Mouse (Mus musculus) B cell, adult 62 days (primary cell): ENCODE results near the gene Asb16. TPM values are rescaled to one million over a fixed set of nuclear protein-coding genes. Genes with fewer than 3 reads are reported as not detected.

Source experiments
- total RNA-seq: library from RNA; stranded (reverse); gene quantifications from 4 replicates; pipeline ENCODE4 v1.2.4, GENCODE M21; 2023

Asb16 gene
- total RNA-seq, result not detected in 4 replicates

GRCm38 (mm10) chr11:102268520-102269244, at the start of gene Asb16:
Gene Asb16, plus strand, starts transcription at chr11:102268743.

GRCm38 (mm10) chr11:102230006-102230741, 38.4 kb upstream of the Asb16 start, which contains the start of gene Hdac5:
Gene Hdac5, minus strand, starts transcription at chr11:102230166.

DNA sequence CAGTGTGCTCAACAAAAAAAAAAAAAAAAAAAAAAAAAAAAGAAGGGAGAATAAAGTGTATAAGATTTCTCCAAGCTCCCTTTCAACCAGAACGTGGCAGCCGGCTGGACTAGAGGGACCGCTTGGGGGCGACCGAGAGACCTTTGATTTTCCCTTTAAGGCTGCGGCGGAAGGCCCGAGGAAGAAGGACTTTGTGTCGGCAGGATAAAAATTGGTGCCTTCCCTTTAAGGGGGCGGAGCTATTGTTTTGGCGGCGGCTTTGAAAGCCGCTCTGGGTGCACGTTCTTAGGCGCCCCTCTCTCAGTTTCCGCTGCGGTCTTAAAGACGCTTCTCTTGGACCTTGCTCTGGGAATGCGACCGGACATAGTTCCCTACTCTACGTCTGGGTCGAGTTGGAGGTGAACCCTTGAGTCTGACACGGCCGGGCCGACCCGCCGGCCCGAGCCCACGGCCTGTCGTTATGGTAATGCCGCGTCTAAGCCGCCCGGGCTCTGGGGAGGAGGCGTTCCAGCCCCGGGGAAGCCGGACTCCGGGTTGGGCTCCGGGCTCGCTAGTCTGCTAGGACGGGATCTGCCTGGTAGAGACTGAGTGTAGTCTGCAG, 19.8 kb upstream of the Asb16 start, which contains the start of gene BC030867:
Gene BC030867 (plus strand): TSS at position 253 of the 601 bp plus-strand sequence.

GRCm38 (mm10) chr11:102284501-102285094, 16.1 kb downstream of the Asb16 start, which contains the start of gene Tmub2:
Gene Tmub2, plus strand, starts transcription at chr11:102284931.

GRCm38 (mm10) chr11:102296491-102297472, 28.2 kb downstream of the Asb16 start, which contains the start of gene Atxn7l3:
Gene Atxn7l3, minus strand, starts transcription at chr11:102296631.

GRCm38 (mm10) chr11:102319410-102319792, 50.9 kb downstream of the Asb16 start, which contains the start of gene Ubtf:
Gene Ubtf, minus strand, starts transcription at chr11:102319742.

Other genes starting within 250 kb of the Asb16 start
- not detected in 4 replicates for gene Mpp3, start 240.3 kb upstream of the Asb16 start, total RNA-seq
- gene Cd300lg, start 227.2 kb upstream of the Asb16 start, total RNA-seq, result 0.33 TPM in 1 of 4 replicates, not detected in the others
- not detected in 4 replicates for gene Mpp2, start 180.2 kb upstream of the Asb16 start, total RNA-seq
- not detected in 4 replicates for gene Ppy, start 167.4 kb upstream of the Asb16 start, total RNA-seq
- gene Pyy, start 160.9 kb upstream of the Asb16 start, total RNA-seq, result not detected in 4 replicates
- gene Nags, start 123.2 kb upstream of the Asb16 start, total RNA-seq, result not detected in 4 replicates
- gene Tmem101, start 112.3 kb upstream of the Asb16 start, total RNA-seq, result 6.5 to 9.5 TPM (median 6.8 TPM) in 4 replicates
- 55.4 to 61.7 TPM (median 58.0 TPM) in 4 replicates for gene Lsm12, start 83.4 kb upstream of the Asb16 start, total RNA-seq
- 46.3 to 53.9 TPM (median 49.4 TPM) in 4 replicates for gene G6pc3, start 79.1 kb upstream of the Asb16 start, total RNA-seq
- 128 to 150 TPM (median 136 TPM) in 4 replicates for gene Hdac5, start 38.6 kb upstream of the Asb16 start, total RNA-seq
- gene BC030867, start 19.9 kb upstream of the Asb16 start, total RNA-seq, result 1.0 to 2.7 TPM (median 1.7 TPM) in 4 replicates
- gene Tmub2, start 16.2 kb downstream of the Asb16 start, total RNA-seq, result 44.2 to 52.2 TPM (median 49.6 TPM) in 4 replicates
- 68.6 to 76.7 TPM (median 71.8 TPM) in 4 replicates for gene Atxn7l3, start 27.9 kb downstream of the Asb16 start, total RNA-seq
- gene Ubtf, start 51.0 kb downstream of the Asb16 start, total RNA-seq, result 138 to 153 TPM (median 144 TPM) in 4 replicates
- gene Slc4a1, start 97.5 kb downstream of the Asb16 start, total RNA-seq, result 0.69 TPM in 1 of 4 replicates, not detected in the others
- gene Rundc3a, start 124.7 kb downstream of the Asb16 start, total RNA-seq, result 1.1 to 6.1 TPM (median 2.3 TPM) in 4 replicates
- gene Slc25a39, start 139.2 kb downstream of the Asb16 start, total RNA-seq, result 37.6 to 44.2 TPM (median 41.6 TPM) in 4 replicates
- gene Grn, start 161.6 kb downstream of the Asb16 start, total RNA-seq, result 58.2 to 73.6 TPM (median 69.4 TPM) in 4 replicates
- not detected in 4 replicates for gene Fam171a2, start 178.9 kb downstream of the Asb16 start, total RNA-seq
- gene Itga2b, start 201.4 kb downstream of the Asb16 start, total RNA-seq, result 5.6 to 9.9 TPM (median 8.8 TPM) in 4 replicates